Mouse (Mus musculus): ENCODE data around the gene Slc36a2. TPM values are rescaled to one million over a fixed set of nuclear protein-coding genes. Genes with fewer than 3 reads are reported as not detected.
"Not testable (repeated sequence)": the region's sequence is repeated elsewhere in the genome, so short reads cannot be mapped to it uniquely, and the experiment has no call there.

Slc36a2 gene
- polyA plus RNA-seq, 2 experiments from 2014 or later = 0.37 TPM; not detected in 1

DNA sequence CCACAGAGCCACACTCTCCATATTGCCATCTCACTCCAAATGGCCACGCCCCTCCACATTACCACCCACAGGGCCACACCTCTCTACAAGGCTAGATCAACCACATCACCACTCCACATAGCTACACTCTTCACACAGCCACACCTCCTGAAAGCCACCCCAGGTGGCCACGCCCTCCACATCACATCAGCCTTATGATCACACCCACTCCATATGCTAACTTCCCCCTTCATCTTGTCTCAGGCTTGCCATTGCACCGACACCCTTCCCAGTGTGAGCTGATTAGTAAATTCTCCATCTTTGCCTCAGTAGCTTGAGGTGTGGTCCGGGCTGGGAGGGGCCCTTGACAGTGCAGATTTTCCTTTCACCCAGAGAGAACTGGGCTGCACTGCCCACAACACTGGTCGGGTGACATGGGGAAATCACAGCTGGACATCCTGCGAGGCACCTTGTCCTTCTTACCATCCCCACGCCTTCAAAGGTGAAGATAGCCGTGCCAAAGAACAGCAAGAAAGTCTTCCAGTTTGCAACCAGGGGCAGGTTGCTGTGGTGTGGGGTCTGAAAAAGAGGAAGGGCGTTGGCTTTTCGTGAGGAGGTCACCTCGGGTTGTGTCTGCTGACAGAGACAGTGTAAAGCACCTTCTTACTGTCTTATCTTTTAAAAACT lies 53.7 kb downstream of the Slc36a2 start:
- ATAC-seq = peak; percentile 75

DNA sequence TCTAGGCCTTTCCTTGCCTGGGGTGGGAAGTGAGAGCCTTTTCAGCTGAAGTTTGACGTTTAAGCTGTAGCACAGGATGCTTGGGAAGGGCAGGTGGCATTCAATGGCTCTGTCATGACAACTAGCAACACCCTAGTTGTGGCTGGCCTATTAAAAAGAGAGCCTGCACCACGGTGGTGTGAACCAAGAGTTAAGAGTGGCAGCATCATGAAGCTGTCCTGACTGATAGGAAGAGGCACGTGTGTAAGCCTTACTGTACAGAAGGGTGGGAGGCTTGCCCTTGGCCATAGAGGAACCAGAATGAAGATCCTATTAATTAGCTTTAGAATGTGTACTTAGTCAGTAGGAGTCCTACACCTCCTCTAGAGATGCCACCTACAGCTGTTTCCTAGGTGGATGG lies 56.5 kb downstream of the Slc36a2 start:
- ATAC-seq = no peak

DNA sequence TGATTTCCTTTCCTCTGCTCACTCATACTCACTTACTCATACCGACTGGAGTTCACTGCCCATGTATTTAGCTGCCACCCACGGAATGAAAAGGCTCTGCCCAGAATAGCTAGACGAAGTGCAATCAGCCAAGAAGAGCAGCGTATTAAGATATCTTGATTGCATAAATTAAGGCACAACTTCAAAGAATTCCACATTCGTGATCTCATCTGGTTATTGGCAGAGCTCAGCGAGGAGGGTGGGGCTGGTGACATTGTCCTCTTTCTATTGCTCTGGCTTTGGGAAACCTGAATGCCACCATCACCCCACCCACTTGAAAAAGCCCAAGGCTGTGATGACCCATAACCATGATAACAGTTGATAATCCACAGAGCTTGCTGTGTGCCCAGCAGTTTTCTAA lies 56.9 kb downstream of the Slc36a2 start:
- ATAC-seq = no peak

DNA sequence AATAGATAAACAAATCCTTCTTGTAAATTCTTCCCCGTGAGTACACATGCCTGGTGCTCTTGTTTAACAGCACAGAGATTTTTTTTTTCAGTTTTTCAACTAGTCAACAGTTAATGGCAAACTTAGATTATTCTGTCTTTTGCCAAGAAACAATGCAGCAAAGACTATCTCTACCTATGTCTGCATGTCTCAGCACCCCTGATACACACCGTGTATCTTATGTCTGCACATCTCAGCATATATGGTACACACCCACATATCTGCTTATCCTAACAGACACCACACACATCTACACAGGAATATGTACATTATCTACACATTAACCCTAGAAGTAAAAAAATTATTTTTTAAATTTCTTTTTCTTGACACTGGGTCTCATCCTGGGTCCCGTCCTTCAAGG lies 58.2 kb downstream of the Slc36a2 start:
- no peak for ATAC-seq

DNA sequence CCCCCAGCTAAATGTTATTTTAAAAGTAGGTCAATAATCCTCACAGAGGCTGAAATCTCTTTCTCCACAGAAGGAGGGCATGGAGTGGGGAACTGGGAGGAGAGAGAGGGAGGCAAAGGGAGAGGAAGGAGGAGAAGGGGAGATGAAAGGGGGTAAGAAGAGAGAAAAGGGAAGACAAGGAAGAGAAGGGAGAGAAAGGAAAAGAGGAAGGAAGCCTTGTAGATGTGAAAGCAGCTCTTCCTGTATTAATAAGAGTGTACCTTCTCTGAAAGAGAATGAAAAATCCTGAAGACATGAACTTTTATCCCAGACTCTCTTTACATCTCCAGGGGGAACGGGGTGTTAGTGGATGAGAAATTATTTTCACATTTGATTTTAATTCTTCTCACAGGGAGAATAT lies 63.4 kb downstream of the Slc36a2 start:
- ATAC-seq = no peak

DNA sequence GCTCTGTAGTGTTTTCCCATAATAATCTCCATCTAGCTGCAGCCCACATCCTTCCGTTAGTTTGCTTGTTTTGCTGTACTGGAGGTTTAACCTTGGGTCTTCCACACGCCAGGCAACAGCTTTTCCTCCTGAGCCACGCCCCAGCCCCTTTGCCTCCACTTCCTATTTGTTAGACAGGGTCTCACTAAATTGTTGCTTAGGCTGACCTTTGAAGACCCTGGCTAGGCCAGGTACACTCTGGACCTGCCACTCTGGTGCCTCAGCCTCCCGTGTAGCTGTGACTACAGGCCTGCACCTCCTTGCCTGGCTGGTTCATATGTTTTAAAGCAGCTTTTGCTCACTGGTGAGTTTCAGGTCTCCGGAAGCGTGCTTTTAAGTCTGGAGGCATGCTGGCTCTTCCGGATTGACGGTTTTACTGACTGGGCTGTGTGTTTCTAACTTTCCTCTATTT lies 64.0 kb downstream of the Slc36a2 start:
- ATAC-seq = peak; percentile 80

DNA sequence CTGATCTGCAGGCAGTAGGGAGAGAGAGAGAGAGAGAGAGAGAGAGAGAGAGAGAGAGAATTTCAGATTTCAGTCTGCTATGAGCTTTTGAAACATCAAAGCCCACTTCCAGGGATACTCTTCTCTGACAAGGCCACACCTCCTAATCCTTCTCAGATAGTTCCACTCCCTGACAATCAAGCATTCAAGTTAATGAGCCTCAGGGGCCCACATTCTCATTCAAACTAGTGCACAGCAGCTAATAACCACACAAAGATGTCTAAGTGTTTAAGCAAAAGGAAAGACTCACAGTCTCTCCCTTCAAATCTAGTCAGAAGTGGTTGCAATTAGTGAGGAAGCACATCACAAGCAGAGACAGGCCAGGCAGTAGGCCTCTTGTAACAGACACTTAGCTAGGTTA lies 64.6 kb downstream of the Slc36a2 start:
- ATAC-seq = no peak

DNA sequence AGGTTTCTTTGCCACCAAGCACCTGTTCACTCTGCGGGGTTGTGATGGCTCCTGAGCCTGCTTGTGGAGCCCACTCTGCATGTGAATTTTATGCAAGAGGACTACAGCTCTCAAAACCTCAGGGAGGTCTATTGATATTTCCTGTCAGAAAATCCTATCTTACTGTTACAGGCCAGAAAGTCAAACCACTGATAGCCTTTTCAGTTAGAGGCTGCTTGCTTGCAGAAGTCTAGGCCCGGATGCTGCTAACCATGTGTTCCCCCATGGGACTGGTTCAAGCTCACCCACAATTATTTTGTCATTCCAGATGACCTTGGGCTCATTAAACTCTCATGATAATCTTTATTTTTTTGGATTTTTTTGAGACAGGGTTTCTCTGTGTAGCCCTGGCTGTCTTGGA lies 67.8 kb downstream of the Slc36a2 start:
- ATAC-seq = no peak

DNA sequence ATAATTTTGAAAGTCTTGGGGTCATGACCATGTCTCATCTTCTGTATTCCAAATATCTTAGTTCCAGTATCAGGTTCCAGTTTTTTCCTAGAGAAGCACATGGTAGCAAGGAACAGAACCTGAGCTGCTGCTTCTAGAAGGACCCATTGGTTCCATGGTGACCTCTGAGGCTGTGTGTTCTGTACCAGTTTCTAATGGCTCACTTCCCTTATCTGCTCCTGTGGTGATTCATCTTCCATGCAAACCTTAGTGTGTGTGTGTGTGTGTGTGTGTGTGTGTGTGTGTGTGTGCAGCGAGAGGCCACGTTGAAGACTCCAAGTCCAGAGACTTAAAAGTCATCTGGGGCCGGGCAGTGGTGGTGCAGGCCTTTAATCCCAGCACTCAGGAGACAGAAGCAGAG lies 68.9 kb downstream of the Slc36a2 start:
- no peak for ATAC-seq

DNA sequence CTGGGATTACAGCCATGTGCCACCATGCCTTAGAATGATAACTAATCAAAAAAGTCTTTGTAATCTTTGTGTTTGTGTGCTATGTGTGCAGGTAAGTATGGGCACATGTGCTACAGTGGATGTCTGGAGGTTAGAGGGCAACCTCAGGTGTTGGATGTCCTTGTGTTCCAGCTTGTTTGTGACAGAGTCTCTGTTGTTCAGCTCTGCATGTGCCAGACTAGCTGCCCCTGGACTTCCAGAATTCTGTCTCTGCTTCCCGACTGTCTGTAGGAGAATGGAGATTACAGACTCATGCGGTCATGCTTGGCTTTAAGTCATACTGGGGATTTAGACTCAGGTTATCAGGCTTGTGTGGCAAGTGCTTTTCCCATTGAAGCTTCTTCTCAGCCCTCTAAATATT lies 70.6 kb downstream of the Slc36a2 start:
- no peak for ATAC-seq

DNA sequence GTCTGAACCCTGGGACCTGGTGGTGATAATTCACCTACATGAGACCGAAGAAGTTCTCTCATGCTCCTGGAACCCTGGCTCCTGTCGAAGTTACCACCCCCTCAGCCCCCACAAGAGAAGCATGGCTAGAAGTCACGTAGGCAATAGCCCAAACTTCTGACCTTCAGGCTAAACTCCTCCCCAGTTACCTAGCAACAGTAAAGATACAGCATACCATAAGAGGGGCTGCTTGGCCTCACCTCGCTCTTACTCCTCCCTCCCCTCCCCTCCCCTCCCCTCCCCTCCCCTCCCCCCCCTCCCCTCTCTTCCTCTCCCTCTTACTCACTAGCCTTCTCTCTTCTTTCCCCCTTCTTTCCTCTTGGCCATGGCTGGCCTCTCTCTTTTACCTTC lies 71.0 kb downstream of the Slc36a2 start:
- not testable (repeated sequence) for ATAC-seq

DNA sequence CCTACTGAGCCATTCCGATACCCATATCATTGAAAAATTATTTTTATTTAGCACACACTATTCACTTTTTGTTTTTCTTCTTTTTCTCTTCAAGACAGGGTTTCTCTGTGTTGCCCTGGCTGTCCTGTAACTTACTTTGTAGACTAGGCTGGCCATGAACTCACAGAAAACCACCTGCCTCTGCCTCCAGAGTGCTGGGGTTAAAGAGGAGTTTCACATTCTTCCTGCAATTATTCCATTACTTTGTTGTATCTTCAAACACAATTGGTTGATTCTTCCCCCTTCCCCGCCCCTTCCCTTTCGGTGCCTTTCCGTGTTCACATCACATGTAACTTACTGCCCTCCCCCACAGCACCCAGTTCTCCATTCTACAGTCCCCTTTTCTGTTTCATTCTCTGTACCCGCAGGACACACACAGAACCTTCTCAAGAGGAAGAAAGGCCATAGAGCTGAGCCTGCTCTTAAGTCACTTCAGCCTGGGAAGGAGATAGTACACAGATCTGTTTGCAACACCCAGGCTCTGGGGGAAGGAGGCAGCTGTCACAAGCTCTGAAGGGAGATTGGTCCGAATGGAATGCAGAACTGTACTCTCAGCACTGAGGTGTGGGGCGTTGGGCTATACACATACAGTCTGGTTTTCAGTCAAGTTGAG lies 71.5 kb downstream of the Slc36a2 start:
- peak; percentile 28 for ATAC-seq

DNA sequence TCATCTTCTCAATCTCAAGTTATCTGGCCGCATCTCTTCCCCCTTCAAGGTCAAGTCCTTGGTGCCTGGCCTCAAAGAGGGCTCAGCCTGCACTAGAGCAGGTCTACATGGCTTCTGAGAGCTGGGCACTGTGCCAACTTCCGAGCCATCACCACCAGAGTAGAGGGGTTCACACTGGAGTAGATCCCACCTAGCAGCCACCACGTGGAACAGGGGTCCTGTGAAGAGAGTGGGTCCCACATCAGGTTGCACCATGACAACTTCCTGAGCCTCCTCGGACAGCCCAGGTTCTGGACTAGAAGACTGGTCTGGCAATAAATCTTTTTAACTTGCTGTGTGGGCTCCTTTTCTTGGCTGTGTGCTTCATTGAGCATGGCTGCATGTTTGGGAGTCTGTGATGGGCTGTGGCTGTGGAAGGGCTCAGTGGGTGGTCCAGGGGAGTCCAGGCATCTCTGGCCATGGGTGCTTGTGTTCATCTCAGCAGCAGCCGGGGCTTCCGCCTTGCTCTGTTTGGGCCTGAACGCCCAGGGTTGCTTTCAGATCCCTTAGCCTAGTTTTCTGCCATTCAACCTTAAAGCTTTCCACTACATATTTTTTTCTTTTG lies 74.2 kb downstream of the Slc36a2 start:
- no peak for ATAC-seq

DNA sequence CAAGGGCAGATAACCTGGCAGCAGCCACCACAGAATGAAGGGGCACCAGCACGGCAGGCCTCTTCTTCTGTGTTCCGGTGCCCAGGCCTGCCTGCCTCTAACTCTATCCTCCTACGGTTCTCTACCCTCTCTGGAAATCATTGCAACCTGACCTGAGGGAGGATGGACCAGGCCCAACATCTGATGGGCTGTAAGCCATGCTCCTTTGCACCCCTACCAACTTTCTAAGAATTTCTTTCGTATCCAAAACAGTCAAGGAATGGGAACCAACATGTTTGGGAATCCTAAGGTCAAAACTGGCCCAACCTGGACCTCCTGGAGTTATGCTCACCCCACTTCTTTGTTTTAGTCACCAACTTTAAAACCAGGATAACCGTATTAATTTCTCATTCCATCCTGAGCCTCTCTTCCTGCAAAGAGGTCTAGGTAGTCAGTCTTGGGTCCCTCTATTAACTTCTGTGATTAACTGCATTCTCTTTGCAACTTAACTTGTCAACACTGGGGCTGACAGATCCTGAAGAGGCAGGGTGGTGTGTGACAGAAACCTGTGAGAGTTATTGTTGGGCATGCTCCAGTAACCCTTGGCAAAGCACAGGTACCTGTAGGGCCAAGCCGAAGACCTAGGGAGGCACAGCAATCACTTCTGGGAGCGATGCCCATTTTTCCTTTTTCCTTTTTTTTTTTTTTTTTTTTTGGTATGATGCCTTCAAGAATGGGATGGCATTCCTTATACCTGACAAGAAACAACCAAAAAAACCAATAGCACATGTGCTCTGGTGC lies 75.2 kb downstream of the Slc36a2 start:
- ATAC-seq = no peak

Other genes starting within 250 kb of the Slc36a2 start
- 10 to 100 TPM; 81.5 to 98.2 TPM for gene Tnip1, start 222.2 kb downstream of the Slc36a2 start, polyA plus RNA-seq (2017; shearing (Covaris generic))
- gene Anxa6, start 151.6 kb downstream of the Slc36a2 start, polyA plus RNA-seq (2017; shearing (Covaris generic)) = 100 to 1,000 TPM; 447 to 527 TPM
- gene Ccdc69, start 106.9 kb downstream of the Slc36a2 start, polyA plus RNA-seq (2017; shearing (Covaris generic)) = 10 to 100 TPM; 78.6 to 85.9 TPM
- gene Gm2a, start 87.0 kb downstream of the Slc36a2 start, polyA plus RNA-seq (2017; shearing (Covaris generic)) = 100 to 1,000 TPM; 152 to 191 TPM
- 1 to 10 TPM in 1 of 2 experiments, under 1 TPM in 1; 0.36 to 1.2 TPM for gene Slc36a3, start 33.4 kb downstream of the Slc36a2 start, polyA plus RNA-seq (2017; shearing (Covaris generic))
- gene Slc36a1, start 19.3 kb upstream of the Slc36a2 start, polyA plus RNA-seq (2017; shearing (Covaris generic)) = 1 to 10 TPM; 2.3 to 2.5 TPM
- not detected for gene Fat2, start 151.5 kb upstream of the Slc36a2 start, polyA plus RNA-seq (2017; shearing (Covaris generic))
- not detected for gene Sparc, start 238.1 kb upstream of the Slc36a2 start, polyA plus RNA-seq (2017; shearing (Covaris generic))

Measured in activated CD4-positive, CD25-positive, alpha-beta regulatory T cell, adult 4 months (primary cell).